Mouse (Mus musculus): ENCODE measurements around the gene Fhit. TPM values are rescaled to one million over a fixed set of nuclear protein-coding genes. Genes with fewer than 3 reads are reported as not detected.

The Fhit gene
- total RNA-seq, 2 experiments from 2014 or later, result 1.3 to 2.1 TPM

- DNase-seq, result no peak
- intact Hi-C loops (cut with DNase I), result no loop called here
These were observed 1613.9 kb downstream of the Fhit start for GRCm38 (mm10) chr14:9547952-9548351.

- intact Hi-C loops (cut with DNase I), result no loop called here
These were observed 1617.5 kb downstream of the Fhit start for GRCm38 (mm10) chr14:9544364-9544763.

GRCm38 (mm10) chr14:9535491-9535890 is 1626.3 kb downstream of the Fhit start:
- DNase-seq, result no peak

More at GRCm38 (mm10) chr14:9544364-9544763, 1617.5 kb downstream of the Fhit start:
- DNase-seq, result no peak

GRCm38 (mm10) chr14:9529247-9529646 is 1632.6 kb downstream of the Fhit start:
- intact Hi-C loops (cut with DNase I), result no loop called here
- DNase-seq, result no peak

More at GRCm38 (mm10) chr14:9535491-9535890, 1626.3 kb downstream of the Fhit start:
- intact Hi-C loops (cut with DNase I), result no loop called here

GRCm38 (mm10) chr14:9526136-9526535 is 1635.7 kb downstream of the Fhit start:
- intact Hi-C loops (cut with DNase I), result no loop called here
- DNase-seq, result no peak

GRCm38 (mm10) chr14:9517651-9518050 is 1644.2 kb downstream of the Fhit start:
- no peak for DNase-seq
- intact Hi-C loops (cut with DNase I), result no loop called here

GRCm38 (mm10) chr14:9509678-9510077 is 1652.2 kb downstream of the Fhit start:
- intact Hi-C loops (cut with DNase I), result no loop called here
- DNase-seq, result no peak

Other genes starting within 250 kb of the Fhit start
- gene Gm3839, start 194.7 kb upstream of the Fhit start, total RNA-seq (2021), result 1 to 10 TPM; 3.2 to 4.4 TPM